Mouse (Mus musculus) mouse trophoblast stem cell (cell line): ENCODE results near the gene Rasl12.

Source experiments
- in situ Hi-C, 2 experiments: fragments of 300-500 bp; cut with MseI, MboI; formaldehyde crosslinking; loops; 2 replicates in 1 of 2; 3 replicates in 1 of 2; pipeline ENCODE4 v1.15.1; 2025

The Rasl12 gene

GRCm38 (mm10) chr9:65392638-65393364 is 5.5 kb upstream of the Rasl12 start:
- in situ Hi-C loops: loop anchor here in 1 of 2 experiments (5.0 kb wide), 1 partner anchor 34 kb away; no protein-coding TSS in a partner anchor

- in situ Hi-C loops: loop anchor here in 1 of 2 experiments (5.0 kb wide), 1 partner anchor 34 kb away; no protein-coding TSS in a partner anchor
Measured at GRCm38 (mm10) chr9:65393606-65394005, 4.7 kb upstream of the Rasl12 start.

- in situ Hi-C loops: loop anchor here in 1 of 2 experiments (5.0 kb wide), 1 partner anchor 33 kb away; no protein-coding TSS in a partner anchor
Measured at GRCm38 (mm10) chr9:65394360-65394759, 3.9 kb upstream of the Rasl12 start.

- in situ Hi-C loops: no loop called here
Measured at GRCm38 (mm10) chr9:65399934-65400333, 1.6 kb downstream of the Rasl12 start.

- in situ Hi-C loops: no loop called here
Measured at GRCm38 (mm10) chr9:65404331-65405183, 6.3 kb downstream of the Rasl12 start.

- in situ Hi-C loops: no loop called here
Measured at GRCm38 (mm10) chr9:65405184-65405449, 6.8 kb downstream of the Rasl12 start.

- in situ Hi-C loops: no loop called here
Measured at GRCm38 (mm10) chr9:65407327-65407726, 9.0 kb downstream of the Rasl12 start.

- in situ Hi-C loops: no loop called here
Measured at GRCm38 (mm10) chr9:65407861-65408260, 9.6 kb downstream of the Rasl12 start.

- in situ Hi-C loops: no loop called here
Measured at GRCm38 (mm10) chr9:65408871-65409295, 10.6 kb downstream of the Rasl12 start.

- in situ Hi-C loops: no loop called here
Measured at GRCm38 (mm10) chr9:65410378-65410777, 12.1 kb downstream of the Rasl12 start.

GRCm38 (mm10) chr9:65411326-65411725 is 13.0 kb downstream of the Rasl12 start:
- in situ Hi-C loops: no loop called here

GRCm38 (mm10) chr9:65417738-65418137 is 19.4 kb downstream of the Rasl12 start:
- in situ Hi-C loops: no loop called here

GRCm38 (mm10) chr9:65419633-65420032 is 21.3 kb downstream of the Rasl12 start:
- in situ Hi-C loops: no loop called here

GRCm38 (mm10) chr9:65422760-65423501 is 24.6 kb downstream of the Rasl12 start, which contains the start of gene Slc51b:
TSS of gene Slc51b (minus strand) at chr9:65422955.
- in situ Hi-C loops: no loop called here

GRCm38 (mm10) chr9:65424393-65424792 is 26.1 kb downstream of the Rasl12 start:
- in situ Hi-C loops: no loop called here

GRCm38 (mm10) chr9:65427511-65427910 is 29.2 kb downstream of the Rasl12 start:
- in situ Hi-C loops: loop anchor here in 1 of 2 experiments (5.0 kb wide), 1 partner anchor 35 kb away; the partner anchor contains the start of gene Kbtbd13

- in situ Hi-C loops: loop anchor here in 1 of 2 experiments (5.0 kb wide), 1 partner anchor 36 kb away; the partner anchor contains the start of gene Kbtbd13
Measured at GRCm38 (mm10) chr9:65428003-65428402, 29.7 kb downstream of the Rasl12 start.

- in situ Hi-C loops: no loop called here
Measured at GRCm38 (mm10) chr9:65430401-65430800, 32.1 kb downstream of the Rasl12 start.

GRCm38 (mm10) chr9:65430921-65431320 is 32.6 kb downstream of the Rasl12 start:
- in situ Hi-C loops: no loop called here

- in situ Hi-C loops: no loop called here
Measured at GRCm38 (mm10) chr9:65432236-65432635, 33.9 kb downstream of the Rasl12 start.

- in situ Hi-C loops: no loop called here
Measured at GRCm38 (mm10) chr9:65434140-65434539, 35.8 kb downstream of the Rasl12 start.

GRCm38 (mm10) chr9:65435211-65435610 is 36.9 kb downstream of the Rasl12 start:
- in situ Hi-C loops: no loop called here
